Mouse (Mus musculus) cerebellum, postnatal 25 days (tissue): ENCODE measurements around the gene Socs4.

Experiments used
- DNase-seq, 2 experiments: peaks; one replicate each; pipeline ENCODE4 v3.0.0; 2021; ENCODE audit warnings: mixed read lengths in 2 of 2

The Socs4 gene

GRCm38 (mm10) chr14:47341811-47342291 lies 65.1 kb downstream of the Socs4 start:
- DNase-seq: no peak
